Mouse (Mus musculus): ENCODE measurements around the gene Tmem176b. TPM values are rescaled to one million over a fixed set of nuclear protein-coding genes. Genes with fewer than 3 reads are reported as not detected.

Gene Tmem176b
- polyA plus RNA-seq, 1 experiment from 2014 or later, result 93.2 TPM

- ATAC-seq, result no peak
- 92% methylated on average over 4 of the region's 4 CpGs for WGBS
- Histone ChIP-seq H3K27me3 (no peaks in the 10 kb centered on the region), H3K4me2 (replicated peaks) (no peak overlapping the region), H3K27ac (no peak overlapping the region), H3K4me1 (replicated peaks) (peaks cover 28% of the 10 kb centered on the region), H3K9ac (replicated peaks) (no peak overlapping the region), H3K36me3 (no peaks in the 10 kb centered on the region), H3K4me3 (replicated peaks) (no peak overlapping the region), H3K9me3 (no peaks in the 10 kb centered on the region)
These were observed 21.5 kb upstream of the Tmem176b start for GRCm38 (mm10) chr6:48862816-48863215.

GRCm38 (mm10) chr6:48861616-48862280 lies 20.5 kb upstream of the Tmem176b start:
- no peak overlapping the region for H3K9ac ChIP-seq (replicated peaks)
- 74% methylated on average over 12 of the region's 12 CpGs for WGBS
- H3K4me1 ChIP-seq (replicated peaks), result peaks cover 18% of the 10 kb centered on the region
- H3K27ac ChIP-seq, result no peak overlapping the region
- no peak for ATAC-seq
- no peaks in the 10 kb centered on the region for H3K27me3 ChIP-seq
- no peak overlapping the region for H3K4me3 ChIP-seq (replicated peaks)
- H3K36me3 ChIP-seq, result no peaks in the 10 kb centered on the region
- no peak overlapping the region for H3K4me2 ChIP-seq (replicated peaks)
- H3K9me3 ChIP-seq, result no peaks in the 10 kb centered on the region

- H3K27me3 ChIP-seq, result no peaks in the 10 kb centered on the region
- H3K4me1 ChIP-seq (replicated peaks), result peaks cover 10% of the 10 kb centered on the region
- 97% methylated on average over 1 of the region's 1 CpGs for WGBS
These were observed 19.6 kb upstream of the Tmem176b start for GRCm38 (mm10) chr6:48860851-48861250.

GRCm38 (mm10) chr6:48860130-48860815 lies 19.0 kb upstream of the Tmem176b start:
- no peaks in the 10 kb centered on the region for H3K27me3 ChIP-seq

More at GRCm38 (mm10) chr6:48860851-48861250, 19.6 kb upstream of the Tmem176b start:
- Histone ChIP-seq H3K36me3 (no peaks in the 10 kb centered on the region), H3K9me3 (no peaks in the 10 kb centered on the region), H3K4me2 (replicated peaks) (no peak overlapping the region), H3K27ac (no peak overlapping the region), H3K4me3 (replicated peaks) (no peak overlapping the region), H3K9ac (replicated peaks) (no peak overlapping the region)
- no peak for ATAC-seq

GRCm38 (mm10) chr6:48857613-48858302 lies 16.5 kb upstream of the Tmem176b start:
- Histone ChIP-seq H3K27me3 (0 out of 2 replicates have a peak, but pooled peaks cover under 1% of the 10 kb centered on the region), H3K9ac (replicated peaks) (no peak overlapping the region), H3K9me3 (no peaks in the 10 kb centered on the region), H3K4me3 (replicated peaks) (no peak overlapping the region), H3K4me2 (replicated peaks) (no peak overlapping the region), H3K27ac (no peak overlapping the region), H3K4me1 (replicated peaks) (0 out of 2 replicates have a peak, but pooled peaks cover 7% of the 10 kb centered on the region), H3K36me3 (no peaks in the 10 kb centered on the region)
- 53% methylated on average over 8 of the region's 8 CpGs for WGBS
- ATAC-seq, result no peak

More at GRCm38 (mm10) chr6:48860130-48860815, 19.0 kb upstream of the Tmem176b start:
- no peak overlapping the region for H3K27ac ChIP-seq
- WGBS, result 12% methylated on average over 23 of the region's 23 CpGs
- no peaks in the 10 kb centered on the region for H3K36me3 ChIP-seq
- ATAC-seq, result peak; percentile 56
- no peak overlapping the region for H3K4me3 ChIP-seq (replicated peaks)
- peak overlapping the region; percentile 26 for H3K4me2 ChIP-seq (replicated peaks)
- no peaks in the 10 kb centered on the region for H3K9me3 ChIP-seq
- H3K9ac ChIP-seq (replicated peaks), result no peak overlapping the region
- 0 out of 2 replicates have a peak, but pooled peaks cover 7% of the 10 kb centered on the region for H3K4me1 ChIP-seq (replicated peaks)

GRCm38 (mm10) chr6:48854155-48854554 lies 12.9 kb upstream of the Tmem176b start:
- no peaks in the 10 kb centered on the region for H3K9me3 ChIP-seq
- H3K27me3 ChIP-seq, result 0 out of 2 replicates have a peak, but pooled peaks cover 2% of the 10 kb centered on the region
- no peak overlapping the region for H3K27ac ChIP-seq
- H3K4me2 ChIP-seq (replicated peaks), result no peak overlapping the region
- WGBS, result 99% methylated on average over 2 of the region's 2 CpGs
- ATAC-seq, result no peak
- H3K36me3 ChIP-seq, result no peaks in the 10 kb centered on the region
- no peak overlapping the region for H3K4me3 ChIP-seq (replicated peaks)
- H3K9ac ChIP-seq (replicated peaks), result no peak overlapping the region
- H3K4me1 ChIP-seq (replicated peaks), result peaks cover 10% of the 10 kb centered on the region

- H3K27me3 ChIP-seq, result 0 out of 2 replicates have a peak, but pooled peaks cover 2% of the 10 kb centered on the region
- ATAC-seq, result peak; percentile 56; the same call in 1 of the 2 replicates
- no peaks in the 10 kb centered on the region for H3K9me3 ChIP-seq
- H3K9ac ChIP-seq (replicated peaks), result peak overlapping the region; percentile 49
- peaks cover 10% of the 10 kb centered on the region for H3K4me1 ChIP-seq (replicated peaks)
- H3K4me2 ChIP-seq (replicated peaks), result peak overlapping the region; percentile 66
- H3K4me3 ChIP-seq (replicated peaks), result peak overlapping the region; percentile 37
- under 1% methylated on average over 29 of the region's 29 CpGs for WGBS
- H3K27ac ChIP-seq, result no peak overlapping the region
- H3K36me3 ChIP-seq, result no peaks in the 10 kb centered on the region
These were observed 10.7 kb upstream of the Tmem176b start for GRCm38 (mm10) chr6:48851820-48852491.

GRCm38 (mm10) chr6:48845086-48845485 lies 3.8 kb upstream of the Tmem176b start:
- ATAC-seq, result no peak

GRCm38 (mm10) chr6:48842111-48842842 lies 981 bp upstream of the Tmem176b start:
- H3K36me3 ChIP-seq, result 0 out of 2 replicates have a peak, but pooled peaks cover 5% of the 10 kb centered on the region
- H3K27ac ChIP-seq, result no peak overlapping the region
- H3K27me3 ChIP-seq, result no peaks in the 10 kb centered on the region
- ATAC-seq, result no peak
- H3K9ac ChIP-seq (replicated peaks), result no peak overlapping the region
- H3K9me3 ChIP-seq, result no peaks in the 10 kb centered on the region
- peak overlapping the region; percentile 55 for H3K4me2 ChIP-seq (replicated peaks)
- peaks cover 44% of the 10 kb centered on the region for H3K4me1 ChIP-seq (replicated peaks)
- H3K4me3 ChIP-seq (replicated peaks), result no peak overlapping the region
- 76% methylated on average over 11 of the region's 11 CpGs for WGBS

More at GRCm38 (mm10) chr6:48845086-48845485, 3.8 kb upstream of the Tmem176b start:
- H3K27ac ChIP-seq, result no peak overlapping the region
- no peaks in the 10 kb centered on the region for H3K9me3 ChIP-seq
- no peak overlapping the region for H3K4me2 ChIP-seq (replicated peaks)
- 0 out of 2 replicates have a peak, but pooled peaks cover 5% of the 10 kb centered on the region for H3K36me3 ChIP-seq
- H3K27me3 ChIP-seq, result no peaks in the 10 kb centered on the region
- no peak overlapping the region for H3K9ac ChIP-seq (replicated peaks)
- no peak overlapping the region for H3K4me3 ChIP-seq (replicated peaks)
- WGBS, result 72% methylated on average over 4 of the region's 4 CpGs
- peaks cover 24% of the 10 kb centered on the region for H3K4me1 ChIP-seq (replicated peaks)

- Histone ChIP-seq H3K36me3 (peaks cover 6% of the 10 kb centered on the region), H3K4me2 (replicated peaks) (peak within 1 kb of the TSS; percentile 55), H3K9ac (replicated peaks) (peak within 1 kb of the TSS; percentile 50), H3K4me1 (replicated peaks) (peaks cover 44% of the 10 kb centered on the region), H3K4me3 (replicated peaks) (peak within 1 kb of the TSS; percentile 41), H3K27me3 (no peaks in the 10 kb centered on the region), H3K9me3 (no peaks in the 10 kb centered on the region), H3K27ac (peak within 1 kb of the TSS; percentile 85)
- 23% methylated on average over 7 of the region's 7 CpGs for WGBS
- peak; percentile 41 for ATAC-seq
These were observed 826 bp downstream of the Tmem176b start, which contains the start of gene Tmem176a for GRCm38 (mm10) chr6:48840371-48840969. Gene Tmem176a (plus strand): TSS chr6:48840919.

All from midbrain, embryonic 13.5 days (tissue).